Mouse (Mus musculus) kidney, adult 11 months (tissue): ENCODE data around the gene Pld4.
"Not testable (repeated sequence)": the region's sequence is repeated elsewhere in the genome, so short reads cannot be mapped to it uniquely, and the experiment has no call there.

Source experiments
- DNase-seq: peaks from one replicate; pipeline ENCODE4 v3.0.0; 2022

Pld4 gene

GRCm38 (mm10) chr12:112804046-112804445 lies 43.6 kb downstream of the Pld4 start:
- DNase-seq: no peak

DNA sequence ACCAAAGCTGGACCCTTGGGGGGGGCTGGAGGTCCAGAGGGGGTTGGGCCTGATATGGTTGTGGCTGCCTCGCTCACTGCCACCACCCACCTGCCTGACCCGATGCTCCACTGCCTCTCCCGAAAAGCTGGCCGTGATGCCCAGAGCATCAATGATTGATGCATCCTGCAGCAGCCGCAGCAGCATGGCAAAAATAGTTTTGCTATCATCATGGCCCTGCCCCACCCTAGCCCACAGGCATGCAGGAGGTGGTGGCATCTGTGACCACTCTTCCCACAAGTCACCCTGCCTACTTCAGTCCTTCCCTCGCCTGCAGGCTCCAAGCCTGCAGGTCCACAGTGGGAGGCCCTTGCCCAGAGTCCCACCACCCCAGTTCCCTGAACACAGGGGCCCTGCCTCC lies 45.6 kb downstream of the Pld4 start:
- DNase-seq: no peak

GRCm38 (mm10) chr12:112807796-112808195 lies 47.3 kb downstream of the Pld4 start:
- no peak for DNase-seq

DNA sequence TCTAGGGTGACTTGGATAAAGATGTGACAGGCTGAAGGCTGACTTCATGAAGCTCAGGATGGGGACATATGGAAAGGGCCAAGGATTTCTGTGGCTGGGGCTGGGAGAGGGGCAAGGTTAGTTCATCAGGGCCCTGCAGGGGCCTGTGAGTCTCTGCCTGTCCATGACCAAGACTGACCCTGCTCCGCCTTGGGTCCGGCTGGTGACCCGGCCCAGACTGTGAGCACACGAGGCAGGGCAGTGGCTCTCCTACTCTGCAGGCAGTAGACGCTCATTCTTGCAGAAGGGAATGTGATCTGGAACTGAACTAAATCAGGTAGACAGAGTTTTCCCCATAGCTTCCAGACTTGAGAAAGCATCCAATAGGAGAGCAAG lies 47.7 kb downstream of the Pld4 start:
- DNase-seq: no peak

- DNase-seq: peak; percentile 91
Observed at GRCm38 (mm10) chr12:112808587-112809364, 48.3 kb downstream of the Pld4 start, which contains the start of gene Clba1. TSS of gene Clba1 (plus strand) at chr12:112808937.

GRCm38 (mm10) chr12:112809641-112810040 lies 49.2 kb downstream of the Pld4 start:
- DNase-seq: peak; percentile 71

GRCm38 (mm10) chr12:112810092-112810885 lies 49.8 kb downstream of the Pld4 start:
- DNase-seq: no peak

GRCm38 (mm10) chr12:112813370-112813769 lies 52.9 kb downstream of the Pld4 start:
- DNase-seq: peak; percentile 86

DNA sequence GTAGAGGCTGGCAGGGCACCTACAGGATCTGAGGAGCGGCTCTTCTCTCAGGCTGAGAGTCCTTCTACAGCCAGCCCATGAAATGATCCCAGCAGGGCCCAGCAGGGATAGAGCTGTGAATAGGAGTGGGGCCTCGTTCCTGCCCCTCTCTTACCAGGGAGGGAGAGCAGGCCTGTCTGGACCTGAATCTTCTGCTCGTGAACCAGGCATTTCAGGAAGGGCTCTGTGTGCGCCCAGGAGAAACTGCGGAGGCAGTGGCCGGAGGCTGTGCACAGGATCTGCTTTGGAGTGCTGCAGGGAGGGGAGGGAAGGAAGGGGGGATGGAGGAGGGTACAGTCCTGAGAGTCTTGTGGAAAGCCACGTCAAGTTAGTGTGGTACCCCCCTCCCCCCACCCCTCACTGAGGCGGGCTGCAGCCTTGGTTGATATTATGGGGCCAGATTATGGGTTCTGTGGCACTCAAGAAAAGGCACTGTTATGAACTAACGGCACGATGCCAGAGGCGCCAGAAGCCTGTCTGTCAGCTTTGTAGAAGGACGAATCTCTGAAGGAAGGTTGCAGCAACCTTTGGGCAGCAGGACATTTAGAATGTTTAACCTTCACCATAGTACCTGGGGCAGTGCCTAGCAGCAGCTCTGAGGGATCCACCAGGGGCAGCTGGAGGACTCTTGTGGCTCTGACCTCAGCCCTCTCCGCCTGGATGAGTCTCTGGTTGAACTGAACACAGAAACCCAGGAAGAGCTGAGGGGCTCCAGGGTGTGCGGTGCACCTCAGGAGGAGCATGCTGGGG lies 54.4 kb downstream of the Pld4 start:
- DNase-seq: peak; percentile 76

- peak; percentile 59 for DNase-seq
Observed at GRCm38 (mm10) chr12:112816294-112816693, 55.8 kb downstream of the Pld4 start.

DNA sequence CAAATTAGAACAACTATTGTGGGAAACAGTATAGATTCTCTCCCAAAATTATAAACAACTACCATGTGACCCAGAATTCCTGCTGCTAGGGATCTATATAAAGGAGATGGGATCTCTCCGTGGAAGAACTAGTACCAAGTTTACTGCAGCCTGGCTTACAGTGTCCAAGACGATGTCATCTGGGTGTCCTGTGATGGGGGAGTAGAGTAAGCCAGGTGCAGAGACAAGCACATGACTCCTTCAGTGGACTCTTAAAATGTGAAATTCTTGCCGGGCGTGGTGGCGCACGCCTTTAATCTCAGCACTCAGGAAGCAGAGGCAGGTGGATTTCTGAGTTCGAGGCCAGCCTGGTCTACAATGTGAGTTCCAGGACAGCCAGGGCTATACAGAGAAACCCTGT lies 56.4 kb downstream of the Pld4 start:
- not testable (repeated sequence) for DNase-seq
